Mouse (Mus musculus): ENCODE measurements at regions not wholly inside any gene's neighbourhood (a gene's known extent, or its start where the extent isn't known, plus 50 kb on each side); places are given as distances from the start of the nearest gene placed in this dataset.

DNA sequence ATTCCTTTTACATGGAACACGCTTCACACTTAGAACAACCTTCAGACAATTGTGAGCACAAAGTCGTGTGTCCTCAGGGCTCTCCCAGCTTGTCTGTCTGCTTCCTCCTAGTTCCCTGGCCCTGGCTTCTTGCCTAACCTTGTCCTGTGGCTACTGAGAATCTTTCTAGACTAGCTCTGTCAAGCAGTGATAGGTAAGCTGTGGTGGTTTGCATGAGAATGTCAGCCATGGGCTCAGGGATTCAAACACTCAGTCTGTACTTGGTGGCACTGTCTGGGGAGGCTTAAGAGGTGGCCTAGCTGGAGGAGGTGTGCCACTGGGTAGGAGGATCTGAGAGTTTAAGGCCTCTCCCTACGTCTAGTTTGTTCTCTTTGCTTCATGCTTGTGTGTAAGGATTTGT, 72.7 kb upstream of the Abca1 start:
- Histone ChIP-seq H3K27me3 (ENCODE audit: control insufficient read depth, insufficient read depth, low read length) (no peaks in the 10 kb centered on the region), H3K27ac (ENCODE audit: insufficient read depth, low read depth, low read length) (no peak overlapping the region), H3K36me3 (ENCODE audit: control insufficient read depth, insufficient read depth, low read length) (no peaks in the 10 kb centered on the region), H3K4me3 (ENCODE audit: low read depth, low read length) (no peak overlapping the region), H3K4me1 (ENCODE audit: control insufficient read depth, insufficient read depth, insufficient read length, low read length) (no peaks in the 10 kb centered on the region)
- TF ChIP-seq CTCF (IDR thresholded peaks at IDR 0.05; ENCODE audit: extremely low read depth, insufficient read length, insufficient replicate concordance, low read depth, low read length) (no peak), POLR2A (IDR thresholded peaks at IDR 0.05; ENCODE audit: low read depth, low read length) (no peak)
- WGBS = 71% methylated on average over 3 of the region's 3 CpGs

DNA sequence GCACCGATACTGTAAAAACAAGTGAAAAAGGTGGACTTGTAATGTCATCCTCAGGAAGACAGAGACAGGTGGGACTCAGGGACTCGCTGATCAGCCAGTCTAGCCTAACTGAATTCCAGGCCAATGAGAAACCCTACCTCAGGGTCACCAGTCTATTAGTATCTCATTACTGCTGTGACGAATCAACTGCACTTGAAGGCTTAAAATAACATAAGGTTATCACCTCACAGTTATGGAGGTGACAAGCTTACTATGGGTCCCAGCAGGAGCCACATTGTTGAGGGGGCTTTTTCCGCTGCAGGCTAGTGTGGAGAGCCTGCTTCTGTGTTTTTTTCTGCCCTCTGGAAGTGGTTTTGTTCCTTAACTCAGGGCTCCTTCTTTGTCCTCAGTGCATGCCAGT, 72.2 kb upstream of the Abca1 start:
- no peak for TF ChIP-seq CTCF (IDR thresholded peaks at IDR 0.05; ENCODE audit: extremely low read depth, insufficient read length, insufficient replicate concordance, low read depth, low read length)
- no peaks in the 10 kb centered on the region for H3K36me3 ChIP-seq (ENCODE audit: control insufficient read depth, insufficient read depth, low read length)
- H3K4me3 ChIP-seq (ENCODE audit: low read depth, low read length) = no peak overlapping the region
- H3K27ac ChIP-seq (ENCODE audit: insufficient read depth, low read depth, low read length) = no peak overlapping the region
- 84% methylated on average over 4 of the region's 4 CpGs for WGBS
- H3K4me1 ChIP-seq (ENCODE audit: control insufficient read depth, insufficient read depth, insufficient read length, low read length) = no peaks in the 10 kb centered on the region
- no peaks in the 10 kb centered on the region for H3K27me3 ChIP-seq (ENCODE audit: control insufficient read depth, insufficient read depth, low read length)

DNA sequence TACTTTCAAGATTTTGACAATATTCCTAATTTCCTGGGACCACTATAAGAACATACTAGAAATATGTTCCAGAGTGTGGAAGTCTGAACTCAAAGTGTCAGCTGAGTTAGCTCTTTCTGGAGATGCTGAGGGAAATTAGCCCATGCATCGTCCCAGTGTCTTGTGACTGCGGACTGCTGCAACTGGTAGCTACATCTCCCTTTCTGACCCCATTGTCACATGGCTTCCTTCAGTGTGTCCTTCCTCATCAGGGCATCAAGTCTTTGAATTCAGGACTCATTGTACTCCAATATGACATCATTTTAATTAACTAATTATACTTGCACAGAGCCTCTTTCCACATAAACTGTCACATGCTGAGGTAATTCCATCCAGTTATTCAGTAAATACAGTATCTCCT, 71.4 kb upstream of the Abca1 start:
- Histone ChIP-seq H3K4me1 (ENCODE audit: control insufficient read depth, insufficient read depth, insufficient read length, low read length) (no peaks in the 10 kb centered on the region), H3K27ac (ENCODE audit: insufficient read depth, low read depth, low read length) (no peak overlapping the region), H3K27me3 (ENCODE audit: control insufficient read depth, insufficient read depth, low read length) (no peaks in the 10 kb centered on the region), H3K36me3 (ENCODE audit: control insufficient read depth, insufficient read depth, low read length) (no peaks in the 10 kb centered on the region), H3K4me3 (ENCODE audit: low read depth, low read length) (no peak overlapping the region)
- TF ChIP-seq CTCF (IDR thresholded peaks at IDR 0.05; ENCODE audit: extremely low read depth, insufficient read length, insufficient replicate concordance, low read depth, low read length) = no peak
- no peak for TF ChIP-seq POLR2A (IDR thresholded peaks at IDR 0.05; ENCODE audit: low read depth, low read length)
- 93% methylated on average over 2 of the region's 2 CpGs for WGBS

DNA sequence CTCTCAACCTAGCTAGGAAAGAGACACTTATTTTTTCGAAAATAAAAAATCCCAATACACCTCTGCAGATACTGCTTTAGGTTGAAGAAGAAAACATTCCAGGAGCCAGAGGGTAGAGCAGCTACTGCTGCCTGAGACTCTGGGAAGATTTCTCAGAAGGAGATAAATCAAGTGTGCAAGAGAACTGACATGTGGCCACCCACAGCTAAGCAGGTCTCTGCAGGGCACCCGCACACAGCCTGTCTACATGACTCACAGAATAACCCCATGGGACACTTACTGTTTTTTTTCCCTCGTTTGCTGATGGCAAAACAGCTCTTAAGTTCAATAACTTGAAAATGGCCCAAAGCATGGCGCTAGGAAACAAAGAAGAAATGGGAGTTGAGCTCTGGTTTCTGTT, 68.7 kb upstream of the Abca1 start:
- no peak overlapping the region for H3K4me3 ChIP-seq (ENCODE audit: low read depth, low read length)
- H3K27ac ChIP-seq (ENCODE audit: insufficient read depth, low read depth, low read length) = no peak overlapping the region
- no peaks in the 10 kb centered on the region for H3K27me3 ChIP-seq (ENCODE audit: control insufficient read depth, insufficient read depth, low read length)
- no peak for TF ChIP-seq CTCF (IDR thresholded peaks at IDR 0.05; ENCODE audit: extremely low read depth, insufficient read length, insufficient replicate concordance, low read depth, low read length)
- TF ChIP-seq POLR2A (IDR thresholded peaks at IDR 0.05; ENCODE audit: low read depth, low read length) = no peak
- whole genome bisulfite sequencing = 80% methylated on average over 4 of the region's 4 CpGs
- H3K36me3 ChIP-seq (ENCODE audit: control insufficient read depth, insufficient read depth, low read length) = no peaks in the 10 kb centered on the region
- no peaks in the 10 kb centered on the region for H3K4me1 ChIP-seq (ENCODE audit: control insufficient read depth, insufficient read depth, insufficient read length, low read length)

DNA sequence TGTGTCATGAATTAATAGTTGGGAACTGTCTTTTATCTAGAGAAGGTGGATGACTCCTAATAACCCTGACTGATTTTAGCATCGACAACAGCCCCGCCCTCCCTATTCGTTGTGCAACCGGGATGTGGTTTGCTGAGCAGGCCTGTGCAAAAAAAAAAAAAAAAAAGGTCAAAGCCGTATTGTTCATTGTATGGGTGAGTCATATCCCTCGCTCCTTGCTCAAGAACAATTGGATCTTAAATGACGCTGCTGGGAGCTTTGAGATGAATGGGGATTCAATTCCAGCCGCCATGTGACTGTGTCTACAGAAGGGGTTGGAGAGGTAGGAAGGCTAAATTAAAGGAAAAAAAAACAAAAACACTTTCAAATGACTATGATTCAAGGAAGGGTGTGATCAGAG, 68.1 kb upstream of the Abca1 start:
- Histone ChIP-seq H3K4me1 (ENCODE audit: control insufficient read depth, insufficient read depth, insufficient read length, low read length) (no peaks in the 10 kb centered on the region), H3K27ac (ENCODE audit: insufficient read depth, low read depth, low read length) (no peak overlapping the region), H3K36me3 (ENCODE audit: control insufficient read depth, insufficient read depth, low read length) (no peaks in the 10 kb centered on the region), H3K27me3 (ENCODE audit: control insufficient read depth, insufficient read depth, low read length) (no peaks in the 10 kb centered on the region), H3K4me3 (ENCODE audit: low read depth, low read length) (no peak overlapping the region)
- WGBS = 20% methylated on average over 8 of the region's 8 CpGs
- TF ChIP-seq POLR2A (IDR thresholded peaks at IDR 0.05; ENCODE audit: low read depth, low read length) = no peak
- TF ChIP-seq CTCF (IDR thresholded peaks at IDR 0.05; ENCODE audit: extremely low read depth, insufficient read length, insufficient replicate concordance, low read depth, low read length) = no peak

DNA sequence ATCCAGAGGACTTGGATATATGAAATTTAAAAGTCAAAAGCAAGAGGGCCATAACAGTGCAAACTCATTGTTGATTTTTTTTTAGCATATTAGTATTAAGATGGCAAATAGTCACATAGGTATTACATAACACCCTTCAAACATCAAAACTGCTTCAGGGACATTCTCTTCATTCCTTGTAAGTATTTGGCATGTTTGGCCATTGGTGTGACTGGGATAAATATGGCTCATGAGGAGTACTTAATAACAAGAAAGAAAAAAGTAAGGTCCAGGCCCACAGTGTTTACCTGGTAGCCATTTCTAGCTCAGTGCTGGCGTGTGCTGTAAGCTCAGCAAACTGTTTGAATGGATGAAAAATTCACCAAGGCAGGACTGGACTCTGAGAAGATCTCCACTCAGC, 67.4 kb upstream of the Abca1 start:
- no peaks in the 10 kb centered on the region for H3K36me3 ChIP-seq (ENCODE audit: control insufficient read depth, insufficient read depth, low read length)
- TF ChIP-seq POLR2A (IDR thresholded peaks at IDR 0.05; ENCODE audit: low read depth, low read length) (no peak), CTCF (IDR thresholded peaks at IDR 0.05; ENCODE audit: extremely low read depth, insufficient read length, insufficient replicate concordance, low read depth, low read length) (no peak)
- WGBS = 87% methylated on average over 1 of the region's 1 CpGs
- no peak overlapping the region for H3K27ac ChIP-seq (ENCODE audit: insufficient read depth, low read depth, low read length)
- no peaks in the 10 kb centered on the region for H3K27me3 ChIP-seq (ENCODE audit: control insufficient read depth, insufficient read depth, low read length)
- H3K4me1 ChIP-seq (ENCODE audit: control insufficient read depth, insufficient read depth, insufficient read length, low read length) = no peaks in the 10 kb centered on the region
- no peak overlapping the region for H3K4me3 ChIP-seq (ENCODE audit: low read depth, low read length)

DNA sequence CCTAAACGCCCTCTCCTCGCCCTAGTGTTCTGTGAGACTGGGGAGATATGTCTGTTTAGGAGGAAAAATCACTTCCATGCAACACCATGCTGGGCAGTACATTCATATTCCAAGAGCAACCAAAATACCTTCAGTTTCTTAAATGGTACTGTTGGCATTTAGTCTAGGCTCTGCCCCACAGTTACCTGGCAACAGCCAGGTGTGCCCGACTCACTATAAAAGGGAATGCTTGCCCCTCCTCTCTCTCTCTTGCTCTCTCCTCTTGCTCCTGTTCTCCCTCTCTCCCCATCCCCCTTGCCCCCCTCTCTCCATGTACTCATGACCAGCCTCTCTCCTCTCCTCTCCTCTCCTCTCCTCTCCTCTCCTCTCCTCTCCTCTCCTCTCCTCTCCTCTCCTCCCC, 66.7 kb upstream of the Abca1 start:
- H3K4me1 ChIP-seq (ENCODE audit: control insufficient read depth, insufficient read depth, insufficient read length, low read length) = no peaks in the 10 kb centered on the region
- H3K27ac ChIP-seq (ENCODE audit: insufficient read depth, low read depth, low read length) = no peak overlapping the region
- no peaks in the 10 kb centered on the region for H3K27me3 ChIP-seq (ENCODE audit: control insufficient read depth, insufficient read depth, low read length)
- TF ChIP-seq CTCF (IDR thresholded peaks at IDR 0.05; ENCODE audit: extremely low read depth, insufficient read length, insufficient replicate concordance, low read depth, low read length) (no peak), POLR2A (IDR thresholded peaks at IDR 0.05; ENCODE audit: low read depth, low read length) (no peak)
- no peak overlapping the region for H3K4me3 ChIP-seq (ENCODE audit: low read depth, low read length)
- no peaks in the 10 kb centered on the region for H3K36me3 ChIP-seq (ENCODE audit: control insufficient read depth, insufficient read depth, low read length)
- 73% methylated on average over 3 of the region's 3 CpGs for WGBS

DNA sequence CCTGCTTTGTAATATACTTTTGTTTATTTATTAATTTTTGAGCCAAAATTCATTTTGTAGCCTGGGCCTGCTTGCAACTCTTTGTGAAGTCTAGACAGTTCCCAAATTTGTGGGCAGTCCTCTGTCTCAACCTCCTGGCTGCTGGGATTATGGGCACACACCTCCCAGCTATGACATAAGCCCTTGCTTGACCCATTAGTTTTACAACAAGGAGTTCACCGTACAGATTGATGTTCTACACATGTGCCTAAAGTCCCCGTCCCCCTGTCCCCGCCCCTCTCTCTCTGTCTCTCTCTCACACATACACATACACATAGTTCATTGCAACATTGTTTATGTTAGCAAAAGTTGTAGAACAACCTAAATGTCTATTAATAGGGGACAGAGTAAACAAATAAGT, 63.7 kb upstream of the Abca1 start:
- no peak for TF ChIP-seq CTCF (IDR thresholded peaks at IDR 0.05; ENCODE audit: extremely low read depth, insufficient read length, insufficient replicate concordance, low read depth, low read length)
- TF ChIP-seq POLR2A (IDR thresholded peaks at IDR 0.05; ENCODE audit: low read depth, low read length) = no peak
- Histone ChIP-seq H3K27me3 (ENCODE audit: control insufficient read depth, insufficient read depth, low read length) (no peaks in the 10 kb centered on the region), H3K4me1 (ENCODE audit: control insufficient read depth, insufficient read depth, insufficient read length, low read length) (no peaks in the 10 kb centered on the region), H3K36me3 (ENCODE audit: control insufficient read depth, insufficient read depth, low read length) (no peaks in the 10 kb centered on the region), H3K4me3 (ENCODE audit: low read depth, low read length) (no peak overlapping the region), H3K27ac (ENCODE audit: insufficient read depth, low read depth, low read length) (no peak overlapping the region)
- 87% methylated on average over 3 of the region's 3 CpGs for WGBS
